Mouse (Mus musculus): ENCODE data around the gene Ccdc36.

DNA sequence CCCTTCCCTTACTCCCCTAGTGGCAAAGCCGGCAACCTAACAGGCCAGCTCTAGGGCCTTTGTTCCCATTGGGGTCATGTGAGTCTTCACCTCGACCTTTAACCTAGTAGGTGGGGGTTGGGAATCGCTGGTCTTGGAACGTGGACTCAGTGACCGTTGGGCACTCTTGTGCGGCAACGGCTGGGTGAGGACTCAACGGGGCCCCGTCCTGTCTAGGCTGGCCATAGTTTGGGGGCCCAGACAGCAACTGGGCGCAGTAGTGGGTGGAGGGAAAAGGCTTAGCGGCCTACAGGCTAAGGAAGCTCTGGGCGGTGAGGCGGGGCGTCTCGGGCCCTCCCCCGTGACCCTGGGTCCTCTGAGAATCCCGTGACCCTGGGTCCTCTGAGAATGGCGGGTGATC is 35.6 kb downstream of the Ccdc36 start, which contains the start of gene 1700102P08Rik:
- TF ChIP-seq CTCF (IDR thresholded peaks at IDR 0.05; ENCODE audit: low read depth) (no peak), EP300 (IDR thresholded peaks at IDR 0.05; ENCODE audit: low read depth) (no peak)

Data from liver, postnatal 0 days (tissue).